Mouse (Mus musculus) R1 (cell line): ENCODE data around the gene Slc25a21.

ENCODE experiments used
- DNase-seq: peaks from one replicate; pipeline ENCODE4 v3.0.0-alpha.2; 2018; ENCODE audit warnings: low read depth, low spot score

The Slc25a21 gene

GRCm38 (mm10) chr12:56773941-56774340 lies 423.3 kb downstream of the Slc25a21 start:
- no peak for DNase-seq

GRCm38 (mm10) chr12:56769421-56769820 lies 427.9 kb downstream of the Slc25a21 start:
- DNase-seq, result no peak

GRCm38 (mm10) chr12:56767474-56767873 lies 429.8 kb downstream of the Slc25a21 start:
- no peak for DNase-seq

- no peak for DNase-seq
Observed at GRCm38 (mm10) chr12:56737104-56737503, 460.2 kb downstream of the Slc25a21 start.

- no peak for DNase-seq
Observed at GRCm38 (mm10) chr12:56727631-56728030, 469.6 kb downstream of the Slc25a21 start.

- DNase-seq, result no peak
Observed at GRCm38 (mm10) chr12:56718707-56719051, 478.6 kb downstream of the Slc25a21 start.

- DNase-seq, result peak; percentile 27
Observed at GRCm38 (mm10) chr12:56717971-56718706, 479.1 kb downstream of the Slc25a21 start.

- DNase-seq, result no peak
Observed at GRCm38 (mm10) chr12:56701004-56701403, 496.3 kb downstream of the Slc25a21 start.

GRCm38 (mm10) chr12:56699915-56700900 lies 497.1 kb downstream of the Slc25a21 start:
- no peak for DNase-seq

GRCm38 (mm10) chr12:56699351-56699750 lies 497.9 kb downstream of the Slc25a21 start:
- no peak for DNase-seq

GRCm38 (mm10) chr12:56698191-56698980 lies 498.9 kb downstream of the Slc25a21 start:
- no peak for DNase-seq

GRCm38 (mm10) chr12:56697785-56698184 lies 499.5 kb downstream of the Slc25a21 start:
- no peak for DNase-seq

GRCm38 (mm10) chr12:56697011-56697740 lies 500.1 kb downstream of the Slc25a21 start:
- DNase-seq, result peak; percentile 58

GRCm38 (mm10) chr12:56696174-56697010 lies 500.9 kb downstream of the Slc25a21 start:
- DNase-seq, result peak; percentile 61

- DNase-seq, result peak; percentile 97
Observed at GRCm38 (mm10) chr12:56695358-56696173, 501.7 kb downstream of the Slc25a21 start.

- DNase-seq, result no peak
Observed at GRCm38 (mm10) chr12:56694936-56695335, 502.3 kb downstream of the Slc25a21 start.

- DNase-seq, result no peak
Observed at GRCm38 (mm10) chr12:56694361-56694760, 502.9 kb downstream of the Slc25a21 start.

- no peak for DNase-seq
Observed at GRCm38 (mm10) chr12:56693411-56694098, 503.7 kb downstream of the Slc25a21 start.

GRCm38 (mm10) chr12:56692536-56692935 lies 504.7 kb downstream of the Slc25a21 start:
- no peak for DNase-seq
